Mouse (Mus musculus) kidney, postnatal 10 days (tissue): ENCODE data around the gene Aip.

ENCODE experiments used
- DNase-seq: peaks from one replicate; pipeline ENCODE4 v3.0.0; 2021; ENCODE audit warnings: mixed read lengths

Gene Aip

DNA sequence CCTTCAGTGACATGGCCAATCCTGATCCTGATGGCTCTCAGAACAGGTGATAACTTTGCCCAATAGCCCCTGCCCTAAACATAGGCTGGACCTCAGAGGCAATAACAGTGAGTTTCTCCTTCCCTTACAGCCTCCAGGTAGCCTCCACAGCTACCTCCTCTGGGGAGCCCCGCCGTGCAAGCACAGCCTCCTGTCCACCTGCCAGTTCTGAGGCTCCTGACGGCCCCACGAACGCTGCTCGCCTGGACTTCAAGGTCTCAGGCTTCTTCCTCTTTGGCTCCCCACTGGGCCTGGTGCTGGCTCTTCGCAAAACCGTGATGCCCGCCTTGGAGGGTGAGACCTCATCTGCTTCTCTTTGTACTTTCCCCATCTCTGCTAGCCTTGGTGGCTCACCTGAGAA is 17.1 kb downstream of the Aip start:
- DNase-seq, result no peak

- no peak for DNase-seq
These were observed 19.0 kb downstream of the Aip start for GRCm38 (mm10) chr19:4106654-4107053.

- no peak for DNase-seq
These were observed 20.9 kb downstream of the Aip start for GRCm38 (mm10) chr19:4104675-4105194.

DNA sequence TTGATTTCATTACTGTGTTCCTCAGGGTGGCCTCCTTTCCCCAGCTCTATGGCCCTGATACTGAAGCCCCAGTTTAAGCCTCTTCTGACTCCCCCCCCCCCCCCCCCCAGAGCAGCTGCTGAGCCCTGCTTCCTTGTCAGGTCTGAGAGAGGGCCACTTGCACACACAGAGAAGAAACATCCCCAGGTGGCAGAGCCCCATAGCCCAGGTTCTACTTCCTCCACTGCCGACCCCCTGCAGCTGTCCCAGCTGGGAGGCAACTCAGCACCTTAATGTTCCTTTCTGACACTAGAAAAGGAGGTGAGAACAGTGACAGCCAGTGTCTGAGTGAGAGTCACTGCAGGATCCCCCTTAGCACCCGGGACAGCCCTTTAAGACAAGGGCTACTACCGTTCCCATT is 21.9 kb downstream of the Aip start:
- no peak for DNase-seq

GRCm38 (mm10) chr19:4103294-4103693 is 22.4 kb downstream of the Aip start:
- no peak for DNase-seq

- no peak for DNase-seq
These were observed 23.0 kb downstream of the Aip start for GRCm38 (mm10) chr19:4102626-4103025.

- no peak for DNase-seq
These were observed 23.6 kb downstream of the Aip start for GRCm38 (mm10) chr19:4102049-4102448.

DNA sequence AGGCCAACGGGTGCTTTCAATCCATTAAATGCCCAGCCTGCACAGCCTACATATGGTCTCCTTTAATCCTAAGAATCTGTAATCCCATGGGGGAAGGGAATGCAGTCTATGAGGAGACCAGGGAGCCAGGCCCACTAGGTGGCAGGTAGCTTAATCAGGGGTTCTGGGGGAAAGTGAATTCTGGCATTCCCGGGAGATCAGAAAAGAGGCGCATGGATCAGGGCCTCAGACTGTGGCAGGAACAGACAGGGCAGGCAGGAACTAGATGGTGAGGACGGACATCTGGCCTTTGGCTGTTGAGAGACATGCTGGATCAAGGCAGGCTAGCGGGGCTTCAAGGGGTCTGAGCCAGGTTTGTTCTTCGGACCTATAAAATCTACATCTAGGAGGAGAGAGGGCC is 24.2 kb downstream of the Aip start:
- DNase-seq, result no peak

- DNase-seq, result peak; percentile 66
These were observed 24.9 kb downstream of the Aip start for GRCm38 (mm10) chr19:4100718-4101261.

- peak; percentile 89 for DNase-seq
These were observed 25.6 kb downstream of the Aip start, which contains the start of gene Pitpnm1 for GRCm38 (mm10) chr19:4099837-4100717. TSS of gene Pitpnm1 (plus strand) at chr19:4099998.

DNA sequence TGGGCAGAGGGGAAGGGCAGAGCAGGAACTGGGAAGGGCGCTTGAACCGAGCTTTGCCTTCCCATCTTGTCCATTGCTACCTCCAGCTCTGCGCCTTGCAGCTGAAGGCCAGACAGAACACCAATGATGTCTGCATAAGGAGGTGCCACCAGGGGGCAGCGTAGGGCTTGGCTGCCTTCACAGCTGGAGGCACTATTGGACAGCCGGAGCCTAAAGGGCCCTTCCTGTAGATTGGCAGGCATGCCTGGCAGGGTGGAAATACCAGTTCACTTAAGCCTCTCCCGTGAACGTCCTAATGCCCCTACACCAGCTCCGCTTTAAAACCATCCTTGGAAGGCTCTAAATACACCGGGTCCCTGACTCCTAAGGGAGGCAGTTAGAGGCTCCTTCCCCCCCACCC is 26.6 kb downstream of the Aip start:
- DNase-seq, result peak; percentile 97

- DNase-seq, result peak; percentile 39
These were observed 27.2 kb downstream of the Aip start for GRCm38 (mm10) chr19:4098426-4098825.

GRCm38 (mm10) chr19:4097441-4097825 is 28.2 kb downstream of the Aip start:
- DNase-seq, result peak; percentile 88

GRCm38 (mm10) chr19:4096642-4097440 is 28.8 kb downstream of the Aip start, which contains the start of gene Cdk2ap2:
TSS of gene Cdk2ap2 (plus strand) at chr19:4097182.
- peak; percentile 100 for DNase-seq

- DNase-seq, result no peak
These were observed 29.9 kb downstream of the Aip start for GRCm38 (mm10) chr19:4095802-4096201.

DNA sequence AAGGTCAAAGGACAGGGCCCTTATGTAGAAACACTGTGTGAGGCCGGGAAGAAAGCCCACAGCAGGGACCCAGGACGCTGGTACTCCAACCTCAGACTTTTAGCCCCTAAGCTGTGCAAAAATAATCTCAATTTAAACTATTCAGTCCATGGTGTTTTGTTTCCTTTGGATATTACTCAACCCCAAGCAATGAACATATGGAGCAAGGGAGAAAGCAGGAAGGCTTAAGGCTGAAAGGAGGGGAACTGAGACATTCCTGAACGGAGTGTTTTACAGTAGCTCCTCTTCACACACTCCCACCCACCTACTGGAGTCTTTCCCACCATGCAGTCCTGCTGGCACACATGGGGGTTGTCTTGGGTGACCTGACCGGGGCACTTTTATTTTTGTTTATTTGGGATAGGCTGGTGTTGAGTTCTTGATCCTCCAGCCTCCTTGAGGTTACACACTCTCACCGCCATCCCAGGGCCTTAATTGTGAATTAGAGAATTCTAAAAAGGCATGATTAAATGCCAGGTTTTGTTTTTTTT is 30.8 kb downstream of the Aip start:
- no peak for DNase-seq

- no peak for DNase-seq
These were observed 31.3 kb downstream of the Aip start for GRCm38 (mm10) chr19:4094348-4094747.

GRCm38 (mm10) chr19:4093772-4094171 is 31.9 kb downstream of the Aip start:
- DNase-seq, result no peak

DNA sequence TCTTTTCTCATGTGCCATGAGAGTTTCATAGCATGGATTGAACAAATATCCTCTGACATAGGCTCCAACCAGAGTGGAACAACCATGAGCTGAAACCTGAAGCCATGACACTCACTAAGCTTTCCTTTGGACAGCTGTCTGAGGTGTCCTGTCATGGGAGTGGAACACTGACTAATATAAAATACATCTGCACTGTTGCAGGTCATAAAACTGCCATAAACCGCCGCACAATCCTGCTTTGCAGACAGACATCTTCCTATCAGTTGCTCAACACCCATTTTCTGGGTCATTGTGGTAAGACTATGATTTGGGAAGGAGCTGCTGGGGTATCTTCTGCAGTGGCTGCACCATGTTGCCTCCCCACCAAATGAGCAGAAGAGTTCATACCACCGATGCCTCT is 32.9 kb downstream of the Aip start:
- DNase-seq, result no peak

DNA sequence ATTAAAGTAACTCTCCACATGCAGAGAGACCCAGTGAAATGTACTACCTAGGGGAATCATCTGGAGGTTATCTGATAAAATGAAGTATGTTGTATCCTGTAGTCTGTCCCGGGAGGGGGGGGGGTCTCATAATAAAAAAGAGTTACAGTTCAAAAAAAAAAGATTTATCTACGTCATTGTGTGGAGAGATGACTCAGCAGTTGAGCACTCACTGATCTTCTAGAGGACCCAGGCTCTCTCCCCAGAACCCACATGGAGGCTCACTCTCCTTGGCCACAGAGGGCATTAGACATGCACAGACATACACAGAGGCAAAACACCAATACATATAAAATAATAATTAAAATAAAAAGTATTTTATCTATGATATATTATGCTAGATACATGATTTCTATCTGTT is 34.3 kb downstream of the Aip start:
- DNase-seq, result no peak

DNA sequence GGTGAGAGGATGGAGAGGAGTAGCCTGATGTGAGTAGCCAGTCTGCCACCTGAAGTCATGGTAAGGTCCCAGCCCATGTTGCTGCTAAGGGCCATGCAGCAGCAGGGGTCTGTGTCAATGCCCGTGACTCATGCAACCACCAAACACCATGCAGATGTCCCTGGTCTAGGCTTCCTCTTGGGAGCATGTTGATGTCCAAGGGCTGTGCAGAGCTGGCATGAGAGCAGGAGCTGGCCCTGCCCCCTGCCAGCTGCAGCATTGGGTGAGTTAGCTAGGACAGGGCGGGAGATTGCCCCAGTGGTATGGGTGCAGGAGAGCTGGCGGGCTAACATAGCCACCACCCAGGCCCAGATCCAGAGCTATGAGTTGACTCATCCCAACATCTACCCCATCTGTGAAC is 35.2 kb downstream of the Aip start:
- DNase-seq, result no peak

GRCm38 (mm10) chr19:4089128-4089527 is 36.5 kb downstream of the Aip start:
- no peak for DNase-seq

- no peak for DNase-seq
These were observed 37.5 kb downstream of the Aip start for GRCm38 (mm10) chr19:4088146-4088545.
